Mouse (Mus musculus): Measurements from ENCODE around the gene Grn. TPM values are rescaled to one million over a fixed set of nuclear protein-coding genes. Genes with fewer than 3 reads are reported as not detected.

The Grn gene
- polyA plus RNA-seq, 1 experiment from 2014 or later, result 61.8 TPM

- peaks cover 9% of the 10 kb centered on the region; the same call in 1 of the 2 replicates for H3K27me3 ChIP-seq
- peaks cover 30% of the 10 kb centered on the region for H3K36me3 ChIP-seq
- no peak overlapping the region for H3K4me2 ChIP-seq (replicated peaks)
- peaks cover 34% of the 10 kb centered on the region for H3K4me1 ChIP-seq (replicated peaks)
- no peaks in the 10 kb centered on the region for H3K9me3 ChIP-seq
- no peak overlapping the region for H3K27ac ChIP-seq
- H3K9ac ChIP-seq (replicated peaks), result no peak overlapping the region
- no peak for ATAC-seq
- no peak overlapping the region for H3K4me3 ChIP-seq (replicated peaks)
- WGBS, result 88% methylated on average over 3 of the region's 3 CpGs
These were observed 1.6 kb downstream of the Grn start for GRCm38 (mm10) chr11:102431728-102432114.

DNA sequence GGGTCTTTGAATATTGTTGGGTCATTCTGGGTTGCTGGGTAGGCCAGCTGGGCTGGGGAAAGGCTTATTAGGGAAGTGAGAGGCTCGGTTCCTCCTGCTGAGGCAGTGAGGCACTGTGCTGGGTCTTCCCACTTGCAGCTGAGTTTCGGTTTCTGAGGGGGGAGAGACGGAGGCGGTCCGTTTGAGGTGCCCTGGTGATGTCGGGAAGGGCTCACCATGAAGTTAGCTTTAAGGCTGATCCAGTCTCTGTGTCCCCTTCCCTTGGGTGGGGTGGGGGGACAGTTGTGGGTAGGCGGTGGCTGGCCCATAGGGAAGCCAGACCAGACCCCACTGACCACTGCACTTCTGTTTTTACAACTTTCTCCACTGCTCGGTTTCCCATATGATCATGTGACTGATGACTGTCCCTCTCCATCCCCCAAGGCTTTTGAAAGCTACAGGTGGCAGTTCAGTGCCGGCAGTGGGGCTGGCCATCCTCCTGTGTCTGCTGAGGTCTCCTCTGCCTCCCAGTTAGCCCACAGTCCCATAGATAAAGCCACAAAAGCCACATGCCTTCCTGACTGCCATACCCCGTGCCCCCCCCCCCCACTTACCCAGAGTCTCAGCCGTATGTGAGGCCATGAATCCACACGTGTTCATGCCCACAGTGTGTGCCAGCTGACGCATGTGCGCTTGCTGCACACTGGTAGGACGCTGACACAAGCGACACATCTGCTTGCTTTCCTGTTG, 2.2 kb downstream of the Grn start:
- no peak overlapping the region for H3K4me2 ChIP-seq (replicated peaks)
- H3K36me3 ChIP-seq, result peaks cover 34% of the 10 kb centered on the region
- H3K9ac ChIP-seq (replicated peaks), result no peak overlapping the region

DNA sequence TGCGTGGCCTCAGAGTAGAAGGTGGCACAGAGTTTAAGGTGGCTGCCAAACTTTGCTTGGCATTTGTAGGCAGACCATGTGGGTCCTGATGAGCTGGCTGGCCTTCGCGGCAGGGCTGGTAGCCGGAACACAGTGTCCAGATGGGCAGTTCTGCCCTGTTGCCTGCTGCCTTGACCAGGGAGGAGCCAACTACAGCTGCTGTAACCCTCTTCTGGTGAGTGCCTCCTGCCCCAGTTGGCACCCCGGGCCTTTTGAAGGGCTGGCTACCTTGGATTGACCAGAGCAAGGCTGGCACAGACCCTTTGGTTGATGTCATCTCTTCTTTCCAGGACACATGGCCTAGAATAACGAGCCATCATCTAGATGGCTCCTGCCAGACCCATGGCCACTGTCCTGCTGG, 2.8 kb downstream of the Grn start:
- H3K4me1 ChIP-seq (replicated peaks), result peaks cover 45% of the 10 kb centered on the region
- H3K36me3 ChIP-seq, result peaks cover 40% of the 10 kb centered on the region
- no peak overlapping the region for H3K27ac ChIP-seq
- no peak overlapping the region for H3K4me3 ChIP-seq (replicated peaks)
- ATAC-seq, result no peak
- H3K27me3 ChIP-seq, result peaks cover 9% of the 10 kb centered on the region; the same call in 1 of the 2 replicates
- 89% methylated on average over 6 of the region's 6 CpGs for WGBS
- H3K9me3 ChIP-seq, result no peaks in the 10 kb centered on the region
- H3K4me2 ChIP-seq (replicated peaks), result no peak overlapping the region
- H3K9ac ChIP-seq (replicated peaks), result no peak overlapping the region

More for the DNA sequence above, 2.2 kb downstream of the Grn start:
- no peak for ATAC-seq
- H3K27me3 ChIP-seq, result peaks cover 9% of the 10 kb centered on the region; the same call in 1 of the 2 replicates
- peaks cover 39% of the 10 kb centered on the region for H3K4me1 ChIP-seq (replicated peaks)
- no peak overlapping the region for H3K27ac ChIP-seq
- 65% methylated on average over 16 of the region's 16 CpGs for WGBS
- H3K4me3 ChIP-seq (replicated peaks), result no peak overlapping the region
- H3K9me3 ChIP-seq, result no peaks in the 10 kb centered on the region

DNA sequence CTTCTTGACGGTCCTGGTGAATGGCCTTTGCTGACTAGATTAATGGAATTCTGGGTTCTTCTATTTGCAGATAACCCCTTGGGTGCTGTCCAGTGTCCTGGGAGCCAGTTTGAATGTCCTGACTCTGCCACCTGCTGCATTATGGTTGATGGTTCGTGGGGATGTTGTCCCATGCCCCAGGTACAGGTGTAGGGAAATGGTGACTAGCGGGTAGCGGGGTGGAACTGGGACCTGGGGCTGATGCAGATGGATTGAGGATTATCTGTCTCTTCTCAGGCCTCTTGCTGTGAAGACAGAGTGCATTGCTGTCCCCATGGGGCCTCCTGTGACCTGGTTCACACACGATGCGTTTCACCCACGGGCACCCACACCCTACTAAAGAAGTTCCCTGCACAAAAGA, 3.8 kb downstream of the Grn start:
- peaks cover 49% of the 10 kb centered on the region for H3K36me3 ChIP-seq
- H3K9me3 ChIP-seq, result no peaks in the 10 kb centered on the region
- no peak overlapping the region; the same call in 1 of the 2 replicates for H3K9ac ChIP-seq (replicated peaks)
- no peak for ATAC-seq
- no peak overlapping the region for H3K4me3 ChIP-seq (replicated peaks)
- no peak overlapping the region for H3K4me2 ChIP-seq (replicated peaks)
- H3K4me1 ChIP-seq (replicated peaks), result peaks cover 55% of the 10 kb centered on the region
- 89% methylated on average over 7 of the region's 7 CpGs for WGBS
- H3K27ac ChIP-seq, result no peak overlapping the region
- peaks cover 7% of the 10 kb centered on the region; the same call in 1 of the 2 replicates for H3K27me3 ChIP-seq

DNA sequence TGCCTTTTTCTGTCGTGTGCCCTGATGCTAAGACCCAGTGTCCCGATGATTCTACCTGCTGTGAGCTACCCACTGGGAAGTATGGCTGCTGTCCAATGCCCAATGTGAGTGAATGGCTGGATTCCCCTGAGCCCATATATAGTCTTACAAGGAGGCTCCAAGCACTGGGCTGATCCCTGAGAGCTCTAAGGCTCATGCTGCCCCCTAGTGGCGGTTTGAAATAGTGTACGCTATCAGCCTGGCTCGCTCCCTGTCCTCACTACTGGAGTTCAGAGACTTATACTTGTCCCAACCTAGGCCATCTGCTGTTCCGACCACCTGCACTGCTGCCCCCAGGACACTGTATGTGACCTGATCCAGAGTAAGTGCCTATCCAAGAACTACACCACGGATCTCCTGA, 4.3 kb downstream of the Grn start:
- no peak overlapping the region for H3K4me3 ChIP-seq (replicated peaks)
- no peak overlapping the region for H3K9ac ChIP-seq (replicated peaks)
- H3K27ac ChIP-seq, result no peak overlapping the region
- H3K36me3 ChIP-seq, result peaks cover 55% of the 10 kb centered on the region
- ATAC-seq, result peak; percentile 51
- H3K27me3 ChIP-seq, result peaks cover 7% of the 10 kb centered on the region; the same call in 1 of the 2 replicates
- H3K4me2 ChIP-seq (replicated peaks), result no peak overlapping the region
- WGBS, result 6% methylated on average over 7 of the region's 7 CpGs
- H3K4me1 ChIP-seq (replicated peaks), result peaks cover 59% of the 10 kb centered on the region
- no peaks in the 10 kb centered on the region for H3K9me3 ChIP-seq

GRCm38 (mm10) chr11:102434816-102435705, 4.9 kb downstream of the Grn start:
- H3K27me3 ChIP-seq, result peaks cover 12% of the 10 kb centered on the region
- H3K4me2 ChIP-seq (replicated peaks), result no peak overlapping the region
- peaks cover 61% of the 10 kb centered on the region for H3K36me3 ChIP-seq
- H3K9ac ChIP-seq (replicated peaks), result no peak overlapping the region
- no peak for ATAC-seq
- H3K27ac ChIP-seq, result no peak overlapping the region
- no peak overlapping the region for H3K4me3 ChIP-seq (replicated peaks)
- H3K9me3 ChIP-seq, result no peaks in the 10 kb centered on the region
- 92% methylated on average over 11 of the region's 11 CpGs for WGBS
- peaks cover 52% of the 10 kb centered on the region for H3K4me1 ChIP-seq (replicated peaks)

DNA sequence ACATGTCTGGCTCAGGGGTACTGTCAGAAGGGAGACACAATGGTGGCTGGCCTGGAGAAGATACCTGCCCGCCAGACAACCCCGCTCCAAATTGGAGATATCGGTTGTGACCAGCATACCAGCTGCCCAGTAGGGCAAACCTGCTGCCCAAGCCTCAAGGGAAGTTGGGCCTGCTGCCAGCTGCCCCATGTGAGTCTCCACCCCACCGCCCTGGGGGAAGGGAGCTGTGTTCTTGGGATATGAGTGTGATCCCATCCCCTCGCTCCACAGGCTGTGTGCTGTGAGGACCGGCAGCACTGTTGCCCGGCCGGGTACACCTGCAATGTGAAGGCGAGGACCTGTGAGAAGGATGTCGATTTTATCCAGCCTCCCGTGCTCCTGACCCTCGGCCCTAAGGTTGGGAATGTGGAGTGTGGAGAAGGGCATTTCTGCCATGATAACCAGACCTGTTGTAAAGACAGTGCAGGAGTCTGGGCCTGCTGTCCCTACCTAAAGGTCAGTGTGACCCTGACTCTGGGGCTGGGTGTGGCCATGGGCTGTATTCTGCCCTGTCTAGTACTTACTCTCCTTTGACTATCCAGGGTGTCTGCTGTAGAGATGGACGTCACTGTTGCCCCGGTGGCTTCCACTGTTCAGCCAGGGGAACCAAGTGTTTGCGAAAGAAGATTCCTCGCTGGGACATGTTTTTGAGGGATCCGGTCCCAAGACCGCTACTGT, 5.8 kb downstream of the Grn start:
- Histone ChIP-seq H3K9me3 (no peaks in the 10 kb centered on the region), H3K4me1 (replicated peaks) (peaks cover 46% of the 10 kb centered on the region), H3K27ac (no peak overlapping the region), H3K27me3 (peaks cover 16% of the 10 kb centered on the region), H3K9ac (replicated peaks) (no peak overlapping the region), H3K4me2 (replicated peaks) (no peak overlapping the region), H3K4me3 (replicated peaks) (no peak overlapping the region), H3K36me3 (peaks cover 70% of the 10 kb centered on the region)
- ATAC-seq, result no peak
- 95% methylated on average over 18 of the region's 18 CpGs for WGBS

- H3K9me3 ChIP-seq, result no peaks in the 10 kb centered on the region
- peaks cover 43% of the 10 kb centered on the region for H3K4me1 ChIP-seq (replicated peaks)
- peaks cover 75% of the 10 kb centered on the region for H3K36me3 ChIP-seq
- H3K4me3 ChIP-seq (replicated peaks), result no peak overlapping the region
- 83% methylated on average over 10 of the region's 10 CpGs for WGBS
- H3K27me3 ChIP-seq, result peaks cover 16% of the 10 kb centered on the region
- no peak for ATAC-seq
- no peak overlapping the region for H3K27ac ChIP-seq
- H3K9ac ChIP-seq (replicated peaks), result no peak overlapping the region
- no peak overlapping the region for H3K4me2 ChIP-seq (replicated peaks)
These were observed 6.3 kb downstream of the Grn start for GRCm38 (mm10) chr11:102436471-102436790.

GRCm38 (mm10) chr11:102437120-102438061, 7.3 kb downstream of the Grn start:
- Histone ChIP-seq H3K36me3 (peaks cover 85% of the 10 kb centered on the region), H3K4me2 (replicated peaks) (peak overlapping the region; percentile 59), H3K27me3 (peaks cover 16% of the 10 kb centered on the region), H3K9me3 (no peaks in the 10 kb centered on the region), H3K4me1 (replicated peaks) (peaks cover 43% of the 10 kb centered on the region), H3K4me3 (replicated peaks) (peak overlapping the region; percentile 33), H3K27ac (peak overlapping the region; percentile 72), H3K9ac (replicated peaks) (peak overlapping the region; percentile 65)
- WGBS, result 4% methylated on average over 86 of the region's 87 CpGs
- ATAC-seq, result peak; percentile 34; the same call in 1 of the 2 replicates

DNA sequence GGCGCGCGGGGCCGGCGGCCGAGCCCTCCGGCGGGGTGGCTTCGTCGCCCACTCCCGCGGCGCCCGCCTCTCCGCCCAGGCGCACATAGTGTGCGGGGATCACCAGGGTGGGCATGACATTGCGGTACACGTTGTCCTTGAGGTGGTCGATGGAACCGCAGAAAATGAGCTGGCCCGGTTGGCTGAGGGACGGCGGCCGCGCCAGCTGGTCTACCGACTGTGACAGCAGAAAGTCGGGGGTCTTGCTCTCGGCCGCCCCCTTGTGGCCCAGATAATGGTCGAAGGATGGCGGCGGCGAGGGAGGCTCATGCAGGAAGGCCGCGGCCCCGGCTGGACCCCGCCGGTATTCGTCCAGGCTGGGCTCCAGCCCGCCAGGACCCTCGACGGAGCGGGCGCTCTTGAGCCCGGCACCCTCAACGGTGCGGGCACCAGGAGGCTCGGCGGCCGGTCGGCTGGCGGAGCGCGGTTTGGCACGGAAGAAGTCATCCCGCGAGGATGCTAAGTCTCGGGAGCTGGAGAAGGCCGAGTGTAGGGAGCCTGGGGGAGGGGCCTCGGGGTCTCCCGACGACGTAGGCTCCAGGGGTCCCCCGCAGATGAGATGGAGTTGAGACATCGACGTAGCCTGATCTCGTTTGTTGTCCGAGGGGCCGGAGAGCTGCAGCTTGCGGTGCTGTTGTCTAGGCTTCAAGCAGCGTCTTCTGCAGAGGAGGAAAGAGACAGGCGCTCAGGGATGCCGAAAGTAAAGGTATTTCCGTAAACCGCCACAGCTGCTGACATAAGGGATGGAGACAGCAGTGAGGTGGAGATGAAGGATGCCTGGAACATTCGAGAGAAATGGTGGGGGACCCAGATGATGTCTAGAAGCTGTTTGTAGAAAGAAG, 8.3 kb downstream of the Grn start:
- Histone ChIP-seq H3K4me1 (replicated peaks) (peaks cover 43% of the 10 kb centered on the region), H3K4me3 (replicated peaks) (peak overlapping the region; percentile 33), H3K9ac (replicated peaks) (peak overlapping the region; percentile 65), H3K27me3 (peaks cover 16% of the 10 kb centered on the region), H3K36me3 (peaks cover 92% of the 10 kb centered on the region), H3K9me3 (no peaks in the 10 kb centered on the region), H3K4me2 (replicated peaks) (peak overlapping the region; percentile 59), H3K27ac (peak overlapping the region; percentile 72)
- 9% methylated on average over 73 of the region's 77 CpGs for WGBS
- peak; percentile 50 for ATAC-seq
